ENCODE assay signal across 9 mouse cellular contexts in genomic region chr8:95293172-95293571, GRCm38 (mm10). TPM values are rescaled to one million over a fixed set of nuclear protein-coding genes. Genes with fewer than 3 reads are reported as not detected.
DNase-seq lines count a peak whose midpoint lies in the region; ATAC-seq and TF ChIP-seq lines count a peak whose summit lies in the region.
"Had no signal": no experiment of that assay in that cellular context is flagged by ENCODE, and none has a peak within 500 bp of the region (broad histone marks: within the 10 kb centered on the region; RNA-seq: fewer than 3 reads in every experiment).

No protein-coding gene starts in this region.

- WGBS in liver, adult 2 months: 56% methylated on average over 11 of the region's 11 CpGs
- WGBS in small intestine, adult 2 months: 34% methylated on average over 11 of the region's 11 CpGs

- no peak for TF ChIP-seq EP300 in MEL (IDR thresholded peaks at IDR 0.05; ENCODE audit: low read depth in 1 of 2, low read length in 2 of 2)

- H3K36me3 ChIP-seq in MEL (ENCODE audit: control insufficient read depth in 1 of 2, insufficient read depth in 2 of 2, low read length in 2 of 2): no peaks in the 10 kb centered on the region
- H3K36me3 ChIP-seq in liver, adult 2 months (ENCODE audit: control insufficient read depth, insufficient read depth, low read length): no peaks in the 10 kb centered on the region
- H3K36me3 ChIP-seq in small intestine, adult 2 months (ENCODE audit: control insufficient read depth, insufficient read depth, low read length): no peaks in the 10 kb centered on the region

- peak; percentile 63 for DNase-seq in MEL (ENCODE audit: low read depth, low spot score)
- peak; percentile 55 for DNase-seq in adrenal gland, adult 8-10 months
- DNase-seq in fat pad, adult 2 months (ENCODE audit: extremely low read depth, low read depth, low spot score): peak; percentile 21
- DNase-seq in liver, adult 2 months (ENCODE audit: extremely low read depth, low read depth, low spot score): peak; percentile 50
- no peak for DNase-seq in thymus, postnatal 10 days (ENCODE audit: low spot score in 2 of 2)

- no peaks in the 10 kb centered on the region for H3K9me3 ChIP-seq in MEL (replicated peaks; ENCODE audit: insufficient read depth, low read length)

- ATAC-seq in hematopoietic stem cell, adult 5-6 weeks (replicated peaks in 1 of 2; ENCODE audit: insufficient read depth in 1 of 2, low FRiP score in 2 of 2, low TSS enrichment in 1 of 2, low read depth in 1 of 2, poor library complexity in 2 of 2, severe bottlenecking in 2 of 2): peak; percentile 51 to 61; a peak in 3 of 4 replicates
- ATAC-seq in frontal cortex, adult (ENCODE audit: low TSS enrichment): no peak

- no peak overlapping the region for H3K27ac ChIP-seq in MEL (ENCODE audit: control insufficient read depth, low read depth, low read length)
- 0 out of 2 replicates have a peak overlapping the region, but pooled peaks have one; percentile 17 for H3K27ac ChIP-seq in liver, adult 2 months (replicated peaks; ENCODE audit: insufficient read depth, low read depth, low read length)
- H3K27ac ChIP-seq in small intestine, adult 2 months (ENCODE audit: insufficient read depth, low read depth, low read length): no peak overlapping the region

- no peak for TF ChIP-seq RAD21 in MEL (IDR thresholded peaks at IDR 0.05; ENCODE audit: low read depth, low read length)

- peak overlapping the region; percentile 53 for H3K9ac ChIP-seq in MEL (ENCODE audit: control insufficient read depth, low read depth, low read length, poor library complexity, severe bottlenecking)
- peak overlapping the region; percentile 65 for H3K9ac ChIP-seq in liver, adult 2 months (ENCODE audit: low read depth, low read length)

- no peak for TF ChIP-seq CTCF in MEL (IDR thresholded peaks at IDR 0.05 in 2 of 3, conservative IDR thresholded peaks at IDR 0.05 in 1 of 3; ENCODE audit: control insufficient read depth in 1 of 3, insufficient read depth in 1 of 3, low read depth in 2 of 3, low read length in 3 of 3, poor library complexity in 1 of 3, severe bottlenecking in 1 of 3)
- TF ChIP-seq CTCF in liver, adult 2 months (IDR thresholded peaks at IDR 0.05; ENCODE audit: low read depth, low read length): no peak
- no peak for TF ChIP-seq CTCF in small intestine, adult 2 months (IDR thresholded peaks at IDR 0.05; ENCODE audit: extremely low read depth, insufficient read length, insufficient replicate concordance, low read depth, low read length)

- H3K27me3 ChIP-seq in MEL (ENCODE audit: control insufficient read depth in 1 of 2, insufficient read depth in 2 of 2, low read length in 2 of 2): peaks cover 4 to 5% of the 10 kb centered on the region in 2 experiments; a peak in 2 of 4 replicates
- H3K27me3 ChIP-seq in liver, adult 2 months (ENCODE audit: control insufficient read depth, insufficient read depth, low read length): no peaks in the 10 kb centered on the region
- no peaks in the 10 kb centered on the region for H3K27me3 ChIP-seq in small intestine, adult 2 months (ENCODE audit: control insufficient read depth, insufficient read depth, low read length)

- TF ChIP-seq POLR2A in MEL (IDR thresholded peaks at IDR 0.05; ENCODE audit: control insufficient read depth in 1 of 2, insufficient read depth in 1 of 2, low read depth in 1 of 2, low read length in 2 of 2, poor library complexity in 1 of 2): peak in 1 of 2 experiments; percentile 29; a peak in 1 of 4 replicates
- TF ChIP-seq POLR2A in liver, adult 2 months (IDR thresholded peaks at IDR 0.05; ENCODE audit: extremely low read depth, insufficient read depth, low read length): no peak
- TF ChIP-seq POLR2A in small intestine, adult 2 months (IDR thresholded peaks at IDR 0.05; ENCODE audit: low read depth, low read length): no peak

- H3K4me1 ChIP-seq in MEL (ENCODE audit: control insufficient read depth in 1 of 2, insufficient read depth in 2 of 2, low read length in 2 of 2): peaks cover 0 to 4% of the 10 kb centered on the region in 2 experiments; a peak in 2 of 4 replicates
- no peaks in the 10 kb centered on the region; the same call in 1 of the 2 replicates for H3K4me1 ChIP-seq in liver, adult 2 months (ENCODE audit: control insufficient read depth, insufficient read depth, low read length)
- peaks cover 4% of the 10 kb centered on the region; the same call in 1 of the 2 replicates for H3K4me1 ChIP-seq in small intestine, adult 2 months (ENCODE audit: control insufficient read depth, insufficient read depth, insufficient read length, low read length)

- H3K79me2 ChIP-seq in MEL (ENCODE audit: control insufficient read depth, insufficient read depth, low read length, poor library complexity): no peaks in the 10 kb centered on the region
- no peaks in the 10 kb centered on the region for H3K79me2 ChIP-seq in liver, adult 2 months (ENCODE audit: control insufficient read depth, insufficient read depth, low read length)

- peak overlapping the region; percentile 38 to 46 for H3K4me3 ChIP-seq in MEL (ENCODE audit: control insufficient read depth in 1 of 2, insufficient read depth in 1 of 2, low read depth in 2 of 2, low read length in 2 of 2)
- H3K4me3 ChIP-seq in liver, adult 2 months (ENCODE audit: insufficient read depth, low read depth, low read length): peak overlapping the region; percentile 39; the same call in 1 of the 2 replicates
- H3K4me3 ChIP-seq in small intestine, adult 2 months (ENCODE audit: low read depth, low read length): peak overlapping the region; percentile 35

TF ChIP-seq in MEL, 35 proteins besides CTCF, POLR2A, EP300 and RAD21:
- TF ChIP-seq NELFE (IDR thresholded peaks at IDR 0.05; ENCODE audit: low read depth, low read length) (peak; percentile 20; the same call in 1 of the 2 replicates), USF2 (IDR thresholded peaks at IDR 0.05; ENCODE audit: borderline replicate concordance in 1 of 2, insufficient read depth in 1 of 2, low read depth in 1 of 2, low read length in 2 of 2) (no peak), MXI1 (IDR thresholded peaks at IDR 0.05; ENCODE audit: low read depth, low read length) (no peak), ELF1 (IDR thresholded peaks at IDR 0.05; ENCODE audit: low read depth, low read length) (0 out of 2 replicates have a peak, but pooled peaks have one; percentile 11)

RNA-seq across cellular contexts. Expression of gene Cngb1, which starts 13.2 kb away (rescaled TPM):
- total RNA-seq in MEL (2012; rRNA removed): not detected in 2 replicates
- under 1 TPM in 1 of 2 experiments, not detected in 1; 0.03 TPM for polyA plus RNA-seq in MEL (2012; ENCODE audit: insufficient read depth in 1 of 2, insufficient read length in 2 of 2, low read depth in 1 of 2, low replicate concordance in 2 of 2, missing spikeins in 1 of 2)
- 1 to 10 TPM in 2 of 4 experiments, under 1 TPM in 2; 0.70 to 1.1 (median 0.95) TPM for total RNA-seq in adrenal gland, adult 8-10 months (2022)
- total RNA-seq in hematopoietic stem cell, adult 5-6 weeks (2017): 7.8 and 18.6 TPM in 2 replicates
- total RNA-seq in liver, adult 2 months (2014; rRNA removed): under 0.01 and 0.07 TPM in 2 replicates
- polyA plus RNA-seq in liver, adult 2 months (2012; rRNA removed): 0.39 TPM in 1 of 2 replicates, not detected in the other
- polyA plus RNA-seq in small intestine, adult 2 months (2012; rRNA removed): 0.13 and 0.15 TPM in 2 replicates

RNA-seq across cellular contexts. Expression of gene Tepp, which starts 17.2 kb away (rescaled TPM):
- total RNA-seq in MEL (2012; rRNA removed): not detected in 2 replicates
- polyA plus RNA-seq in MEL (2012; ENCODE audit: insufficient read depth in 1 of 2, insufficient read length in 2 of 2, low read depth in 1 of 2, low replicate concordance in 2 of 2, missing spikeins in 1 of 2): not detected
- 1 to 10 TPM; 1.5 to 1.7 (median 1.6) TPM for total RNA-seq in adrenal gland, adult 8-10 months (2022)
- not detected in 2 replicates for total RNA-seq in hematopoietic stem cell, adult 5-6 weeks (2017)
- total RNA-seq in liver, adult 2 months (2014; rRNA removed): not detected in 2 replicates
- not detected in 2 replicates for polyA plus RNA-seq in liver, adult 2 months (2012; rRNA removed)
- not detected in 2 replicates for polyA plus RNA-seq in small intestine, adult 2 months (2012; rRNA removed)
- polyA plus RNA-seq: neural tube, embryonic 11.5 days had no signal

RNA-seq across cellular contexts. Expression of gene Zfp319, which starts 38.6 kb away (rescaled TPM):
- total RNA-seq in MEL (2012; rRNA removed): 1.8 and 2.0 TPM in 2 replicates
- 1 to 10 TPM in 1 of 2 experiments, not detected in 1; 4.8 TPM for polyA plus RNA-seq in MEL (2012; ENCODE audit: insufficient read depth in 1 of 2, insufficient read length in 2 of 2, low read depth in 1 of 2, low replicate concordance in 2 of 2, missing spikeins in 1 of 2)
- 10 to 100 TPM; 10.6 to 15.1 (median 12.7) TPM for total RNA-seq in adrenal gland, adult 8-10 months (2022)
- 4.4 TPM in 2 replicates for total RNA-seq in hematopoietic stem cell, adult 5-6 weeks (2017)
- total RNA-seq in liver, adult 2 months (2014; rRNA removed): 1.2 and 1.8 TPM in 2 replicates
- 2.5 and 3.2 TPM in 2 replicates for polyA plus RNA-seq in liver, adult 2 months (2012; rRNA removed)
- 5.2 and 8.7 TPM in 2 replicates for polyA plus RNA-seq in small intestine, adult 2 months (2012; rRNA removed)

RNA-seq across cellular contexts. Expression of gene Usb1, which starts 38.9 kb away (rescaled TPM):
- total RNA-seq in MEL (2012; rRNA removed): 29.1 and 36.2 TPM in 2 replicates
- 10 to 100 TPM in 1 of 2 experiments, not detected in 1; 52.5 TPM for polyA plus RNA-seq in MEL (2012; ENCODE audit: insufficient read depth in 1 of 2, insufficient read length in 2 of 2, low read depth in 1 of 2, low replicate concordance in 2 of 2, missing spikeins in 1 of 2)
- 10 to 100 TPM; 16.7 to 24.1 (median 20.2) TPM for total RNA-seq in adrenal gland, adult 8-10 months (2022)
- 21.8 and 22.5 TPM in 2 replicates for total RNA-seq in hematopoietic stem cell, adult 5-6 weeks (2017)
- total RNA-seq in liver, adult 2 months (2014; rRNA removed): 6.7 and 7.9 TPM in 2 replicates
- polyA plus RNA-seq in liver, adult 2 months (2012; rRNA removed): 16.2 and 20.0 TPM in 2 replicates
- polyA plus RNA-seq in small intestine, adult 2 months (2012; rRNA removed): 13.4 and 21.2 TPM in 2 replicates

RNA-seq across cellular contexts. Expression of gene Mmp15, which starts 58.9 kb away (rescaled TPM):
- not detected in 2 replicates for total RNA-seq in MEL (2012; rRNA removed)
- under 1 TPM in 1 of 2 experiments, not detected in 1; 0.01 TPM for polyA plus RNA-seq in MEL (2012; ENCODE audit: insufficient read depth in 1 of 2, insufficient read length in 2 of 2, low read depth in 1 of 2, low replicate concordance in 2 of 2, missing spikeins in 1 of 2)
- total RNA-seq in adrenal gland, adult 8-10 months (2022): 1 to 10 TPM; 3.8 to 7.0 (median 4.5) TPM
- 0.94 and 1.6 TPM in 2 replicates for total RNA-seq in hematopoietic stem cell, adult 5-6 weeks (2017)
- total RNA-seq in liver, adult 2 months (2014; rRNA removed): 6.5 and 7.2 TPM in 2 replicates
- polyA plus RNA-seq in liver, adult 2 months (2012; rRNA removed): 15.1 and 16.5 TPM in 2 replicates
- 19.7 and 28.7 TPM in 2 replicates for polyA plus RNA-seq in small intestine, adult 2 months (2012; rRNA removed)

Comparison
In these comparisons a context has a peak if more than half of its experiments do, and no peak if none do; other contexts are left out.
1. DNase-seq: peak in MEL (single experiment), adrenal gland, adult 8-10 months (single experiment), fat pad, adult 2 months (single experiment) and liver, adult 2 months (single experiment); none in thymus, postnatal 10 days (0 of 2).
2. Peak in every context shown above with its lines, with median percentiles within 50 percentile points of each other: H3K4me3 ChIP-seq.